Mouse (Mus musculus): ENCODE measurements around the gene Fastk.

Fastk gene

GRCm38 (mm10) chr5:24452691-24453233 lies 7.7 kb upstream of the Fastk start:
- no peak for DNase-seq

- DNase-seq: peak; percentile 57
Measured at GRCm38 (mm10) chr5:24452030-24452690, 7.1 kb upstream of the Fastk start, which contains the start of gene Agap3. Agap3 (plus strand) TSS chr5:24452177.

- DNase-seq: peak; percentile 85
Measured at GRCm38 (mm10) chr5:24451264-24452029, 6.4 kb upstream of the Fastk start.

GRCm38 (mm10) chr5:24447624-24448298 lies 2.7 kb upstream of the Fastk start, which contains the start of gene Tmub1:
Tmub1 (minus strand) TSS chr5:24447854.
- peak; percentile 79 for DNase-seq

- no peak for DNase-seq
Measured at GRCm38 (mm10) chr5:24446630-24447029, 1.5 kb upstream of the Fastk start.

GRCm38 (mm10) chr5:24445428-24446080 lies 467 bp upstream of the Fastk start:
- peak; percentile 48 for DNase-seq

GRCm38 (mm10) chr5:24443927-24444326 lies 1.2 kb downstream of the Fastk start:
- no peak for DNase-seq

- DNase-seq: no peak
Measured at GRCm38 (mm10) chr5:24443204-24443603, 1.9 kb downstream of the Fastk start.

- DNase-seq: no peak
Measured at GRCm38 (mm10) chr5:24442029-24442428, 3.1 kb downstream of the Fastk start.

GRCm38 (mm10) chr5:24441187-24441586 lies 3.9 kb downstream of the Fastk start:
- no peak for DNase-seq

GRCm38 (mm10) chr5:24433993-24434392 lies 11.1 kb downstream of the Fastk start:
- no peak for DNase-seq

GRCm38 (mm10) chr5:24428596-24428995 lies 16.5 kb downstream of the Fastk start:
- DNase-seq: no peak

GRCm38 (mm10) chr5:24427981-24428402 lies 17.1 kb downstream of the Fastk start:
- DNase-seq: no peak

GRCm38 (mm10) chr5:24427285-24427633 lies 17.8 kb downstream of the Fastk start:
- no peak for DNase-seq

- no peak for DNase-seq
Measured at GRCm38 (mm10) chr5:24426556-24427284, 18.4 kb downstream of the Fastk start.

- DNase-seq: no peak
Measured at GRCm38 (mm10) chr5:24426037-24426432, 19.1 kb downstream of the Fastk start.

- DNase-seq: no peak
Measured at GRCm38 (mm10) chr5:24425421-24426036, 19.6 kb downstream of the Fastk start.

- peak; percentile 72 for DNase-seq
Measured at GRCm38 (mm10) chr5:24424861-24425411, 20.2 kb downstream of the Fastk start.

- DNase-seq: peak; percentile 66
Measured at GRCm38 (mm10) chr5:24424004-24424781, 20.9 kb downstream of the Fastk start.
